Mouse (Mus musculus): ENCODE measurements around the gene Ptdss2.

DNA sequence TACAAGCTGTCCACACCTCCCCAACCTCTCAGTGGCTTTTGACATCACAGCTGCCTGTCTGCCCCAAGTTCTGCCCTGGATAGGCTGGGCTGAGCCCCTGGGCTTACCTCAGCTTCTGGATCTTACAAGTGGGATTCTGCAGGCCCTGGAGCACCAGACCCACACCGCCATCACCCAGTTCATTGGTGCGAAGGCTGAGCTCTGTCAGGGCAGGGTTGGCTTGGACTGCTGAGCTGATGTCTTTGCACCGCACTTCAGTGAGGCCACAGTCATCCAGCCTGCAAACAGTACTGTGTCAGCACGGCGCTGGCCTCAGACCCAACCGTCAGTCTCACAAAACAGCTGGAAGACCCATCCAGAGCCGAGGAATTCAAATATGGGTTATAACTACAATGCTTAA lies 42.2 kb downstream of the Ptdss2 start:
- TF ChIP-seq POLR2A (IDR thresholded peaks at IDR 0.05; ENCODE audit: low read depth, low read length): no peak
- TF ChIP-seq CTCF (IDR thresholded peaks at IDR 0.05; ENCODE audit: borderline replicate concordance, insufficient read depth, low read length): no peak
